Mouse (Mus musculus) lung, adult 2 months (tissue): ENCODE results near the gene Cdhr4.

Source experiments
- CTCF ChIP-seq: fragments of 200-500 bp; IDR thresholded peaks from 2 replicates; pipeline ENCODE4 v1.5.1; 2011; ENCODE audit warnings: mild to moderate bottlenecking, low read length, control low read depth; ENCODE audit not compliant: insufficient read depth
- POLR2A ChIP-seq: fragments of 200-500 bp; IDR thresholded peaks from 2 replicates; pipeline ENCODE4 v1.6.1; 2011; ENCODE audit warnings: low read depth, mild to moderate bottlenecking, control low read depth, low read length, borderline replicate concordance; ENCODE audit errors: extremely low read depth

- TF ChIP-seq CTCF (no peak), POLR2A (no peak)
Observed at GRCm38 (mm10) chr9:108023216-108023615, 30.9 kb downstream of the Cdhr4 start.
